Mouse (Mus musculus) neural tube, embryonic 13.5 days (tissue): Measurements from ENCODE around the gene Blnk. TPM values are rescaled to one million over a fixed set of nuclear protein-coding genes. Genes with fewer than 3 reads are reported as not detected.

Experiments
- microRNA-seq: library from miRNA; unstranded; fragments of <30 nt; microRNA quantifications from one replicate; pipeline ENCODE4, GENCODE M21; 2016
- polyA plus RNA-seq: library from polyadenylated mRNA; unstranded; fragments of >200 nt; fragmentation: Nextera tagmentation; extraction: Ambion mirVana; gene quantifications from 2 replicates; pipeline ENCODE4 v1.2.1, GENCODE M21; 2015

The Blnk gene
- polyA plus RNA-seq, 1 experiment from 2014 or later: 0.64 TPM

Small RNA genes lying within 50 kb of the gene (microRNA-seq; reads per million reads assigned to microRNA genes)
- gene Mir8092: 0.59 reads per million

Other genes with a start within 250 kb of the Blnk start
- gene Cc2d2b, start 245.8 kb downstream of the Blnk start, polyA plus RNA-seq: 0.37 TPM in 1 of 2 replicates, not detected in the other
- 20.4 and 22.9 TPM in 2 replicates for gene Ccnj, start 163.3 kb downstream of the Blnk start, polyA plus RNA-seq
- gene Zfp518a, start 99.8 kb downstream of the Blnk start, polyA plus RNA-seq: 6.1 and 6.9 TPM in 2 replicates
- 0.22 TPM in 1 of 2 replicates, not detected in the other for gene Dntt, start 34.7 kb upstream of the Blnk start, polyA plus RNA-seq
- gene Opalin, start 82.6 kb upstream of the Blnk start, polyA plus RNA-seq: not detected in 2 replicates
- 1.1 and 1.4 TPM in 2 replicates for gene Tll2, start 212.3 kb upstream of the Blnk start, polyA plus RNA-seq